Mouse (Mus musculus) adrenal gland, postnatal 10 days (tissue): ENCODE measurements around the gene Slc51a. TPM values are rescaled to one million over a fixed set of nuclear protein-coding genes. Genes with fewer than 3 reads are reported as not detected.
"Not testable (repeated sequence)": the region's sequence is repeated elsewhere in the genome, so short reads cannot be mapped to it uniquely, and the experiment has no call there.

Experiments used
- DNase-seq: peaks from one replicate; pipeline ENCODE4 v3.0.0; 2021; ENCODE audit warnings: mixed read lengths
- total RNA-seq, 2 experiments: library from RNA; stranded (reverse); gene quantifications; 2 replicates each; pipeline ENCODE4 v1.2.3; 2021

Slc51a gene
- total RNA-seq, 2 experiments from 2014 or later: not detected

DNA sequence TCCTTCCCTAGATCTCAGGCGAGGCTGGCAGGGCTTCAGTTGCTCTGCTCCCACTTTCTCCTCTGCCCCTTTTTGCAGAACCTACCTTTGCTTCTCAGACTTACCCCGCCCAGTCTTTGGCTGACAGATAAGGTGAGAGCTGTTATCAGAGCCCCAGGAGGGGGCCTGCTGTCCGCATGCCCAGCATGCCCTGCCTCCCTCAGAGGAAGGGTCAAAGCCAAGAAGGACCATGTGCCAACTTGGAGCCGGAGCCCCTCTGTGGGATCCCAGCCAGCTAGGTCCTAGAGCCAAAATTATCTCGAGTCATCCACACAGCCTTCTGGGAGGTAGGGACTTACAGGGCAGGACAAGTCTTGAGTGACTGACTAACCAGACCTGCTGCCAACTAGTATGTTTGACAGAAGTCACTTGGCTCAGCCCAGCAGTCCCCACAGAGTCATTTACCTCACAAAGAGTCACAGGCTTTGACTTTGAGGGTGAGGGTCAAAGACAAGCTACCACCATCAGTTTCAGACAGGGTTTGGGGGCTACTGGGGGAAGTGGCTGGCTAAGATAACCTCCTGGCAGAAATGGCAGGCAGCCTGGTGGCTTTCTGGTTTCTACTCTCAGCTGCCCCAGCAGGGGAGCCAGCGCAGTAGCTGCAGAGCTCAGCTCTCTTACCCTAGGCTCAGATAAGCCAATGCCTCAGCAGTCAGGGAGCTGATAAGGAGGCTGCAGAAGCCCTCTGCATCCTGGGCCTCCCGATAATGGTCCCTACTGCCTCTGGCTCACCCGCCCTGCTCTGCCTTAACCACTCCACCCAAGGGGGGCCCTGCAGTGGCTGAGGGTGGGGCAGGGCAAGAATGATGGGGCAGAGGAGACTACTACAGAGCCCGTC lies 21.6 kb upstream of the Slc51a start:
- DNase-seq: peak; percentile 76

DNA sequence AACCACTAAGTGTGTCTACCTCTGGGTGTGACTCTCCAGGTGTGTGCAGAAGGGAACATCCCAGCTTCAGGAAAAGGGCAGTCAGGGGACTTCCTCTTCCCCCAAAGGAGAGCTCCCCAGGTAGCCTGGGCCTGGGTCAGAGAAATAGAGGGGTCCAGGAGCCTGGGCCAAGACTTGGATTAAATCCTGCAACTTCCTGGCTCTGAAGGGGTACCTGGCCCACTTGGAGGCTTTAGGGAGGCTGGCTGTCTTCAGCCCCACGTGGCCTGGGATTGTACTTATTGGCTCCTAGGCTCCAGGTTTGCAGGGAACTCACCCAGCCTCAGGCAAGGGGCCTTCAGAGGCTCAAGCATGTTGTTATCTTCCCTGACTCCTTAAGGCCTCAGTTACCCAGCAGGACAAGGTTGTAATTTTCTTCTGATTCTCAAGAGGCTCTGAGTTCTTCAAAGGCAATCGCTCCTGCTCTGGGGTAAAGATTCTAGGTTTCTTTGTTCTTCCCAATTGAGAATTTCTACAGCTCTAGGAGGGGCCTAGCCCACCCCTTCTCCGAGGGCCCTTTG lies 20.9 kb upstream of the Slc51a start:
- DNase-seq: no peak

DNA sequence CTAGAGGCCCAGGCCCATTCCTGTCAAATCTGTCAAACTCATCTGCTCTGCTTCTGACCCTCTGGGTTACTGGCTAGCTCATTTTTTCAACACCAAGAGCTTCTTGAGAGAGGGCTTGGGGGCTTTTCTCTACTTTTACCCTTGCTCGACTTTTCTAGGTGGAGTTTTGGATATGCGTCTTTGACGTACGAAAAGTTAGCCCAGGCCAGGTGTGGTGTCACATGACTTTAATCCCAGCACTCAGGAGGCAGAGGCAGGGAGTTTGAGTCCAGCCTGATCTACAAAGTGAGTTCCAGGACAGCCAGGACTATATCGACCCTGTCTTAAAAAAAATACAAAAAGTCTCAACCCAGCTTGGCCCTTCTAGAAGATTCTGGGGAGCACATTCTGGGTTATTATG lies 20.4 kb upstream of the Slc51a start:
- no peak for DNase-seq

DNA sequence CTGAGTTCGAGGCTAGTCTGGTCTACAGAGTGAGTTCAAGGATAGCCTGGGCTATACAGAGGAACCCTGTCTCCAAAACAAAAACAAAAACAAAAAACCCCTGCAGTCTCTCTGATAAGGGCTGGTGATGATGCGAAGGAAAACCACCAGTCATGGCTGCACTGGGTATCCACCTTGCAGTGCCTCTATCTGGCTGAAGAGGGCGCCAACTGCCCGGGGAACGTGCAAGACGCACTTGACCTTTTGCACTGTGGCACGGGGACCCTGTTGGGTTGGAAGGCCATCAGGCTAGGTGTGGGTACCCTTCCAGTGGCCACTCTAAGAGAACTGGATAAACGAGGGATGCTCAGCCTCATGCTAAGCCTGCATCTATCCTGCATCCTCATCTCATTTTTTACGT lies 19.7 kb upstream of the Slc51a start:
- DNase-seq: peak; percentile 80

DNA sequence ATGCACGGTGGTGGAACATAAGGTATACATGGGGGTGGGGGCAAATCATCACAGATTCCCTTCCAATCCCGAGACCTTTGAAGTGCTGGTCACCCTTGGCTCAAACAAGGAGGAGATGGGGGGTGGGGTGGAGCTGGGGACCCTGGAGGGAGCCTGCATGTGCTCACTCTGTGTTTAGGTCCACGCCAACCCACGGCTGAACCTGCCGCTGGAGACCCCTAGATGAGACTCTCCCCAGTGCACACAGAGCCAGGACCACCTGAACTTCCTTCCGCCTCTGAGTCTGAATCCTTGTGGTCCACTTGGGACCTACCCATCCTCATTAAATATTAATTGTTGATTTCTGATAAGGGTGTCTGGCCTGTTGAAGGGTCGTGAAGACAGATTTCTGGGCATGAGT lies 19.2 kb upstream of the Slc51a start:
- no peak for DNase-seq

DNA sequence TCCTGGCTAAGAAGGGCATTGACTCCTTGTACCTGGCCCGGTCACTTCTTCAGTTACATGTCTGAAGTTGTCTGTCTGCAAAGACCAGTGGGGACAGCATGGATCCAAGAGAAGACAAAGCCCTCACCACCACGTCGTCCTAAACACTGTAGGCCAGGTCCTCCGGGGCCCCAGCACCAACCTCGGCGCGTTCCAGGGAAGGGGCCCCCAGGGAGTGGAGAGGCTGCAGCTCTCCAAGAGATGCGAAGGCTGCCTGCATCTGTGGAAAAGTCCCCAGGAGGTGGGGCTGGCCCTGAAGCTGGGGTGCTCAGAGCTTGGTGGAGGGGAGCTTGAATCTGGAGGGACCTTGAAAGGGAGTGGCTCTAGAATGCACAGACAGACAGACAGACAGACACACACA lies 18.6 kb upstream of the Slc51a start:
- DNase-seq: peak; percentile 52

DNA sequence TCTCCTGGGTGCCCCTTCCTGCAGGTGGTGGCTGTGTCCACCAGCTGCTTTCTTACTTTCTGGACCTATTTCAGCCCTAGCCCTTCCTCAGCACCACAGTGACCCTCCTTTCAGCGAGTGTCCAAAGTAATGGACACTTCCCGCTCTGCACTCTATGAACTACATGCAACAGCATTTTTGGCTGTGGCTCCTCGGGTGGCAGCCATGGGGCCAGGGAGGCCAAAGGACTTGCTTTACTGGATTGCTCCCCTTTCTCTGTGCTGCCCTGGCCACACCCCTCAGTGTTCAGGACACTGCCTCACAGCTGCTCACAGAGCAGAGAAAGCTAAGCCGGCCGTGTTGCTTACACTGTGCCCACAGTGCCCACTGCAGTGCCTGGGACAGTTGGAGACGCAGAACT lies 16.0 kb upstream of the Slc51a start:
- DNase-seq: no peak

DNA sequence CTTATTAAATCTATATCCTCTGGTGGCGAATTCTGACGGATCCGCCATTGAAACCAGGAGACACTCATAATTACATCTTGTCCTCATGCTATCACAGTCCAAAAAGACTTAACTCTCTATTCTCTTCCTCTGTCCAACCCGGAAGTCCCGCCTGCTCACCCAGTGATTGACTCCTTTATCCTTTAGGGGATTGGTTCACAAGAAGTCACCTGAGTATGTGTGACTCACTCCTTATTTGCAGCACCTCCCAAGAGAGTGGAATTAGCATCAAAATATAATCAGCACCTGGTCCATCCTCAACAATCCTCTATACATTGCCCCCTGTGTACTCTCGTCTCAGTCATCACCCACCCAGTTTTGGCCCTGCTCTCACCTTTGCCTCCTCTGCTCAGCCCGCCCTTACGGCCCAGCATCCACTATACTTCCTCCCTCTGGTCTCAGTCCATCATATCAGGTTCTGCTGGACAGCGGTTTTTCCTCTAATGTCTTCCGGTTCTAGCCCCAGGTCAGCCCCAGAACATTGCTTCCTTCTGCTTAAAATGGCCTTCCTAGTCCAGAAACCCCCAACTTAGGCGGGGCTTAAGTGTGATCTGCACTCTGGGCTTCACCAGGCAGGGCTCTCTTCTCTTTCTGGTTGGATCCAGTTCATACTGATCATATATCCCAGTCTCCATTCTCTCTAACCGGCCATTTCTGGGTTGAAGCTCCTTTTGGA lies 15.1 kb upstream of the Slc51a start:
- DNase-seq: no peak

DNA sequence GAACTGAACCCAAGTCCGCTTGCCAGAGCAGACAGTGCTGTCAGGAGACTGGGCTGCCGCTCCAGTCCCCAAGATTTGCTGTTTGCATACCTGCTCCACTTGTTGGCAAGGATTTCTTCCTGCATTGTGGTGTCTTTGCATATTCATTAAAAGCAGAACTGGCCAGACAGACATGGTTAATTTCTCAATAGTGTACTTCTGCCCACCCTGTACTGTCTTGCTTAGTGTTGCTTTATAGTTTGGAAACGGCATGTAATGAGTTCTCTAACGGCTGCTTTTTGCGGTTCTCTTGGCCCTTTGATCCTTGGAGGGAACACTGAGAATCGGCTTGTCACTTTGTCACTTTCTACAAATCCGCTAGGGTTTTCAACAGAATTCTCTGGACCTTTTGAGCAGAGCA lies 13.8 kb upstream of the Slc51a start:
- no peak for DNase-seq

DNA sequence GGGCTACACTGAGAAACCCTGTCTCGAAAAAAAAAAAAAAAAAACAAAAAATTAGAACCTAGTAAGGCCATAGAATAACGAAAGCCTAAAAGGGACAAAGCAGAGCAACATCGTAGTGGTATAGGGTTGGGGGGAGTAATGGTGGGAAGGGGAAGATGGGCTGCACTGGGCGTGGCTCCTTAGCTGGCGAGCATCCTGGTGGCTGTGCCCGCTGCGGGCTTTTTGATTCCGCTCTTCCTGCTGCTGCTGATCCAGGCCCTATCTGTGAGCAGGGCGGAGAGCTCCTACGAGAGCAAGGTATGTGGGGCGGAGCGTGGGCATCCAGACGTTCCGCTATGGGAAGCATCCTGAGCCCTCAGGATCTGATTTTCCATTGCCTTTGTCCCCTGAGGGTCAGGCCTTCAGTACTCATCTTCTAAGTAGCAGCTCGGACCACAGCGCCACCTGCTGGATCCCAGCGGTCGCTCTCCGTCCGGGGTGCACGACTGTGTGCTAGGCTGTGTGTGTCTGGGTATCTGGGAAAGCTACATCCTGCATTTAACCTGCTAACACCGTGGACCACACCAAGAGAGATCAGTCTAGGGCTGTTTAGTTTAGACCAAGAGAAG lies 11.9 kb upstream of the Slc51a start:
- DNase-seq: peak; percentile 93

DNA sequence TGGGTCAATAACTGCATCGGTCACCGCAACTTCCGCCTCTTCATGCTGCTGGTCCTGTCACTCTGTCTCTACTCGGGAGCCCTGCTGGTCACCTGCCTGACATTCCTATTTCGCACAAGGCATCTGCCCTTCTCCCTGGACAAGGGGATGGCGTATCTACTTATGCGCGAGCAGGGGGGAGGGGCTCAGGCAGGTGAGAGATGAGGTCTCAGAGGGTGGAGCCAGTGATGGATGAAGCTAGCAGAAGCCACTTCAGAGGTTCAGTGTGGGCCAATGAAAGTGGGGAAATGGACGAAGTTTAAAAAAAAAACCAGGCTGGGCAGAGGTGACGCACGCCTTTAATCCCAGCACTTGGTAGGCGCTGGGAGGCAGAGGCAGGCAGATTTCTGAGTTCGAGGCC lies 11.3 kb upstream of the Slc51a start:
- no peak for DNase-seq

DNA sequence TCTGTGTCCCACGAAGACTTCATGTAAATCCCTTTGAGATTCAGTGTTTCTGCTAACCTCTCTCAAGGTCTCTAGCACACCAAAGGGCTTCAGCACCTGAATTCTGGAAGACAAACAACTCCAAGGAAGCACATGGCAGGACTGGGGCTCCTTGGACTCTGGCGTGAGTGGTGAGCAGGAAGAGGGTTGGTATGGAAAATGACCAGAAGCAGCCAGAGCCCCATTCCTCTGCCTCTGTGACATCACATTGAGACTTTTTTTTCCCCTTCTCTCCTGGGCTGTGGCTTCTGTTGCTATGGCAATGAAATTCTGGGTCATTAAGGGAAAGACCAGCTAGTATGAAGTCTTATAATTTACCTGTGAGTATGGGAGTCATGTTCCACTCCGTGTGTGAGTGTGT lies 8.3 kb upstream of the Slc51a start, which contains the start of gene Zdhhc19:
Gene Zdhhc19, plus strand, starts transcription at position 301 of the 400 bp plus-strand sequence.
- no peak for DNase-seq

DNA sequence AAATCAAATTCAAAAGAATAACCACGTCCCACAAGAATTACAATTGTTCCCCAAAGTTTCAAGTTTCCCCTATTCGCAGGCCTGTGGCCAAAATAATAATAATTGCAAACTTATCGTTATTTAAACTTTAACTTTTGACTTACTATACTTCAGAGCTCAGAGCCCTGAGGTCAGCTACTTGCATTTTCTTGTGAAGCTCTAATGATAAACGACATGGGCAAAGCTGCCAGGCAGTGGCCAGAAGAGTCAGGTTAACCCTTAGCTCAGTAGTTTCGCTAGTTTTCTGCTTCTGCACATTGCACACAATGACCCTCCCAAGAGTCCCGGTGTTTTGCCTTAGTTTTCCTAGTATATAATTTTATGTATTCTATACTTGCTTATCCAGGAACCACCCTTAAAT lies 6.7 kb upstream of the Slc51a start:
- not testable (repeated sequence) for DNase-seq

DNA sequence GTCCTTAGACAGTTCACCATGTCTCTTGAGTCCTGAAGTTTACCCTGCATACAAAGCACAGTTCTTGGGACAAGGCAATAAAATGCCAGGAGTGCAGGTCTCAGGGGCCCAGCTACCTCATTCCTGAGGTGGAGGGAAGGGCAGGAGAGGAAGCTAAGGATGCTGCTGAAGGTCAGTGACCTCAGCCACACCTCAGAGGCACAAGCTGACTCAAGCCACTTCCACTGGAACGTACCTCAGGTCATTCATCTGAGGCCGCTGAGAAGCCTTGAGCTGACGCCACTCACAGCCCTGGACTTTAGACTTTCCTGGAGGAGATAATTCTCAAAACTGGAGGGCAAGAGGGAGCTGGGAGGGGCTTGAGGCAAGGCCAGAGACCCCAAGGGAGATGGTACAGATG lies 1.3 kb upstream of the Slc51a start:
- no peak for DNase-seq

DNA sequence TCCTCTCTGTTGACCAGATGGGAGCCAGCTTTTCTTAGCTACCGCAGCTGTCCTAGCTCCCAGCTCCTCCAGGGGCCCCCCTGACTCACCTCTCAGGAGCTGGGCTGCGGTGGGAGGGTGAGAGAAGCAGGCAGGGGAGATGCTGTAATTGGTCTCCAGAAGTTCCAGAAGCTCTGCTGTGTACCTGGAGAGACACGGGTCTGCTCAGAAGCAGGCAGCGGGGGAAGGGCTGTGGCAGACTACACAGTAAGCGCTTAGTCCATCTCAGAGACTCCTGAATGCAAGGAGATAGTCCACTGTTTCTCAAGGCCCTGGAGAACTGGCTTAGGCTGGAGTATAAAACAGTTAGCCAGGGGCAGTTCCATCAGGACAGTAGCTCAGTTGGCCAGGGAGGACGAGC lies 1.6 kb downstream of the Slc51a start:
- DNase-seq: no peak

DNA sequence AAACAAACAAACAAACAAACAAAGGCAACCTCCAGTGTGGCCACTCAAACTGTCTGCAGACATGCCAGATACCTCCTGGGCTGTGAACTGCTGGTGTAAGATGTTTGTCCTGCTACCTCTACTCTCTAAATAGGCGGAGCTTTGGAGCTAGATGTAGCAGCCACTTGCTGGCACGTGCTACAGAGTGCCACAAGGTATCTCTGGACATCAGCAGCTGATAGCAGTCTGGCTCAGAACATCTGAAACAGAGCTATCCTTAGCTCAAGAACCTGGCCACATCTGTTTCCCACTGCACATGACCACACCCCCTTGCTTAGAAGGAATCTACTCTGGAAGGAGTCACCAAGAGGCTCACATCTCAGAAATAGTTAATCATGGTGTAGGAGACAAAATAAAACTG lies 2.5 kb downstream of the Slc51a start:
- no peak for DNase-seq

DNA sequence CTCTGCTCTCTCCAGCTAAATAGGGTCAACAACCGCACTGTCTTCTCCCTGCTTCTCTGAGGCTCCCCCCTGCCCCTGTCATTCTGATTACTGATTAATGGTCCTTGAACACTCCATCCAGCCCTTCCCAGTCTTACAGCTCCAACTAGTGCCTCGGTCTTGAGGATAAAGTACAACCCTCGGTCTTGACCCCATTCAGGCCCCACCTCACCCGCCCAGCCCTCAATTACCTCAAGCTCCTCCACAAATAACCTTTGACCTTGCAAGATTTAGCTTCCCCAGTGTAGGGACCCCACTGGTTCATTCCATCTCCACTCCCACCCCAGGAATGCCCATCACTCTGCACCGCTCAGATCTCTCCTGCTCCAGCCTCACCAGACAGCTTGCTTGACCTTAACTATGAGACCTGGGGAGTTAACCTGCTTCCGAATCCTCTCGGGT lies 3.2 kb downstream of the Slc51a start:
- no peak for DNase-seq

DNA sequence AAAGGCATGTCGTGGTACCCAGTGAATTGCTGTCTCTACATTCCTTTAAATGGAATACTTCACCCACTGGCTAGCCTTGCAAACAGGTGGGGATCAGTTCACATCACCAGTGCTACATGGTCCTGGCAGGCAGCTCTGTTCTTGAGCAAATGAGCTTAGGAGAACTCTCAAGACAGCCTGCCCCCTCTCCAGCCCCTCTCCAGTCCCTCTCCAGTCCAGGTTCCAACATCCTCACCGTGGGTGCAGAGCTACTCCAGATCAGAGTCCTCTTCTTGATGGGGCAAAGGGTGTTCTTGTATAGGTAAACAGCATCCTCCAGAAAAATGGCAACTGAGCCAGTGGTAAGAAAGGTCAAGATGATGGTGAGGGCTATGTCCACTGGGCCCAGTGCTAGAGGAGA lies 8.3 kb downstream of the Slc51a start:
- DNase-seq: no peak

DNA sequence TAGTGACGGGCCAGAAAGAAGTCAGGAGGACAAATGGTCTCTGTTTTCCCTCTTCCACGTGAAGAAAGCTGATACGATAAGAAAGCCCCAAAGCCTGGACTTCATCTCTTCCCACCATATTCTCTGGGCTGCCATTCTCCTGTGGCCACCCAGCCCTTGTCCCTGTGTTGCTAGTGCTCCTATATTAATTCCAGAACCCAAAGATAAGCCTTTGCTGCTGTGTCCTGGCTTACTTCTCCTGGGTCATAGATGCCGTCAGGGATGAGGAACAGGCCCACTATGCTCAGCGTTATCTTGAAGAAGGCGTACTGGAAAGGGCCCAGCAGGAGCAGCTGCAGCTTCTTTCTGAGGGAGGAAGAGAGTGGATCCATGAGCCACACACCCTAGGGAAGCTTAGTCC lies 10.4 kb downstream of the Slc51a start:
- no peak for DNase-seq

DNA sequence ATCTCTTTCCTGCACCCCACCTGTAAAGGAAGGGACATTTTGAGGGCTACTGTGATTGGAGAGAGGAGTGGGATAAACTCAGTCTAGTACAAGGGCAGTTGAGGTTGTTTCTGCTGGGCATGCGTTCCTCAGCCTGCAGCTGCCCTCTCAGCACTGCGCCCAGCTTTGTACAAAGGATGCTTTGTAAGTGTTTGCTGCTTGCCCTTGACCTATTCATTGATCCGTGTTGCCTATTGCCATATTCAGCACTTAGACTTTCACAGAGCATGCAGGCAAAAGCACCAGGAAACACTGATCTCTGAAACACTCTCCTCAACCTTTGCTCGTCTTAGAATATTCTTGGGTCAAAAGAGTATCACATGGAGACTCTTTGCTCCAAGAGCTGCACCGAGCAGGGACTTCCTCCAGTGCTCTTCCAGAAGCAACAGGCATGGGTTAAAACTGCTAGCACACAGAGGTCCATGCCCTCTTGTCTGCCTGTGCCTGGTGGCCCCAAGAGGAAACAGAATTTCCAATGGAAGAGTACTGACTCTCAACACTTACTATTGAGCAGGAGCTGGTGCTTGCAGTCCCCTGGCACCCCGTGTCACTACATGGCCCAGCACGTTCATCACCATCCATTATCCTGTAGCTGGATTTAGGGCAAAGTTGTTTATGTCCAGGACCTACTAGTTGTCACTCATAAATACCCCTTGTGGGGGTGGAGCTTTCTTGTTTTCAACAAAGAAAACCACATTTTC lies 15.2 kb downstream of the Slc51a start:
- no peak for DNase-seq

DNA sequence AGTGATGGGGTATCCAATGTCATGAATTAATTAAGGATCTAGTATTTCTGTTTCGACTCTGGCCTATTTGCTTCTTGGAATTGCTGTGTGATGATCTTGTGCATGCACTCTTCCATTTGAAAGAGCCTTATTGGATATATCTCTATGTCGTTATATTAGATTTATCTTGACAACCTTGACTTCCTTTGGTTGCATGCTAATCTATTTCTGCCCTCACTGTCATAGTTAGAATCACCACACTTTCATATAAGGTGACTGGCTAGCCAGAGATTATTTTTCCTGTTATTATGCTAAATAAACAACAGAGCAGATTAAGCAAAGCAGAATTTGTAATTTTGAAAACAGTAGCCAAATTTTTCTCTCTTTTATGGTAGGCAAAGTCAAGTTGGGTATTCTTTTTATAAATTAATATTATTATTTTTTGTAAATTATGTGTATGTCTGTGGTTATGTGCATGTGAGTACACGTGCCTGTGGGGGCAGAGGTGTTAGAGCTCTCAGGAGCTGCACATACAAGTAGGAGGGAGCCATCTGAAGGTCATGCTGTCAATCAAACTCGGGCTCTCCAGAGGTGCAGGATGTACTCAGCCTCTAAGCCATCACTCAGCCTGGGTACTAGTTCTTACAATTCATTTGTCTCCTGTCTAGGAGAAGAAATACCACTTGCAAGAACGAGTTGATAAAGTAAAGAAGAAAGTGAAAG lies 18.1 kb downstream of the Slc51a start:
- no peak for DNase-seq

DNA sequence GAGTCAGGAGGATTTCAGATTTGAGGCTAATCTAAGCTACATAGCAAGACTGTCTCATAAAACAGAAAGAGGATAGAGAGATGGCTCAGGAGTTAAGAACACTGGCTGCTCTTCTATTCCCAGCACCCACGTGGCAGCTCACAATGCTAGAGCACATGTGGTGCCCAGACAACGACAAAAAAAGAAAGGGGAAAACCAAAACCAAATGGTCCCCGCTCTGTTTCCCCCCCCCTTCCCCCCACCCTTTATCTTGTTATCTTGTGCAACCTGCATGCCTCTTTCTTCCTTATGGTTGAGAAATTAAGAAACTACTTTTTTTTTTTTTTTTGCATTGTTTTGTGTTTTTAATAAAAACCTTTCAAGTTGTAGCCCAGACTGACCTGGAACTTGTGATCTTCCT lies 19.2 kb downstream of the Slc51a start:
- DNase-seq: no peak
